Mouse (Mus musculus) liver, embryonic 16.5 days (tissue): ENCODE data around the gene Gm28048. TPM values are rescaled to one million over a fixed set of nuclear protein-coding genes. Genes with fewer than 3 reads are reported as not detected.

Experiments
- ATAC-seq: fragments of 200-750 bp; cut with Nextera tagmentation; 2 replicates; pipeline ENCODE4 v1.8.0; 2017; ENCODE audit warnings: low read depth, mild to moderate bottlenecking, moderate number of reproducible peaks, moderate library complexity
- H3K27ac ChIP-seq: fragments of 300-500 bp; sonication (generic); 2 replicates; pipeline ENCODE4 v1.5.1; 2014; ENCODE audit warnings: mild to moderate bottlenecking, low read length
- H3K27me3 ChIP-seq: fragments of 300-500 bp; sonication (generic); 2 replicates; pipeline ENCODE4 v1.6.1; 2014; ENCODE audit warnings: low read depth, low read length, mixed read lengths; ENCODE audit not compliant: control insufficient read depth, insufficient read depth
- H3K36me3 ChIP-seq: fragments of 300-500 bp; sonication (generic); 2 replicates; pipeline ENCODE4 v1.6.1; 2014; ENCODE audit warnings: mild to moderate bottlenecking; ENCODE audit not compliant: control insufficient read depth, insufficient read depth
- H3K4me1 ChIP-seq: fragments of 300-500 bp; sonication (generic); 2 replicates; pipeline ENCODE4 v1.6.1; 2014; ENCODE audit warnings: low read depth, low read length, mixed read lengths; ENCODE audit not compliant: control insufficient read depth
- H3K4me2 ChIP-seq: fragments of 300-500 bp; sonication (generic); 2 replicates; pipeline ENCODE4 v1.6.1; 2014; ENCODE audit warnings: low read depth, low read length, mixed read lengths
- H3K4me3 ChIP-seq: fragments of 300-500 bp; sonication (generic); 2 replicates; pipeline ENCODE4 v1.5.1; 2014; ENCODE audit warnings: low read depth, mild to moderate bottlenecking, low read length
- H3K9ac ChIP-seq: fragments of 300-500 bp; sonication (generic); 2 replicates; pipeline ENCODE4 v1.6.1; 2014; ENCODE audit warnings: low read depth, low read length
- H3K9me3 ChIP-seq: fragments of 300-500 bp; sonication (generic); replicated peaks from 2 replicates; pipeline ENCODE4 v1.6.1; 2016; ENCODE audit warnings: low read length; ENCODE audit not compliant: control insufficient read depth
- WGBS: fragments of 180-500 bp; shearing (Covaris S2); extraction: QIAGEN DNeasy Blood & Tissue Kit; methylation state at CpG from one replicate; pipeline ENCODE4 v1.1.7; 2014; ENCODE audit not compliant: insufficient replicate concordance; 5-methylcytosine and 5-hydroxymethylcytosine counted together
- polyA plus RNA-seq: library from polyadenylated mRNA; unstranded; fragments of >200 nt; fragmentation: Nextera tagmentation; extraction: Ambion mirVana; gene quantifications from 2 replicates; pipeline ENCODE4 v1.2.1, GENCODE M21; 2015

The Gm28048 gene
- polyA plus RNA-seq, 1 experiment from 2014 or later: 6.4 TPM

- Histone ChIP-seq H3K9me3 (no peaks in the 10 kb centered on the region), H3K4me3 (no peak overlapping the region), H3K36me3 (peaks cover 5% of the 10 kb centered on the region), H3K9ac (no peak overlapping the region), H3K27ac (no peak overlapping the region), H3K4me2 (no peak overlapping the region), H3K27me3 (no peaks in the 10 kb centered on the region), H3K4me1 (no peaks in the 10 kb centered on the region; the same call in 1 of the 2 replicates)
- ATAC-seq: no peak
- 75% methylated on average over 4 of the region's 4 CpGs for WGBS
These were observed 16.4 kb downstream of the Gm28048 start for GRCm38 (mm10) chr11:22965503-22965902.

GRCm38 (mm10) chr11:22964401-22964800 is 17.5 kb downstream of the Gm28048 start:
- no peak overlapping the region for H3K4me3 ChIP-seq
- 73% methylated on average over 4 of the region's 4 CpGs for WGBS
- no peak overlapping the region for H3K9ac ChIP-seq
- no peaks in the 10 kb centered on the region for H3K9me3 ChIP-seq
- peak; percentile 83 for ATAC-seq
- H3K27ac ChIP-seq: no peak overlapping the region
- no peaks in the 10 kb centered on the region for H3K27me3 ChIP-seq
- peaks cover 5% of the 10 kb centered on the region for H3K36me3 ChIP-seq
- no peak overlapping the region for H3K4me2 ChIP-seq
- H3K4me1 ChIP-seq: no peaks in the 10 kb centered on the region

GRCm38 (mm10) chr11:22962101-22962500 is 19.8 kb downstream of the Gm28048 start:
- no peaks in the 10 kb centered on the region for H3K9me3 ChIP-seq
- peaks cover 5% of the 10 kb centered on the region for H3K36me3 ChIP-seq
- no peak overlapping the region for H3K9ac ChIP-seq
- no peak for ATAC-seq
- no peak overlapping the region for H3K4me2 ChIP-seq
- H3K27me3 ChIP-seq: no peaks in the 10 kb centered on the region
- H3K4me1 ChIP-seq: no peaks in the 10 kb centered on the region
- 69% methylated on average over 1 of the region's 1 CpGs for WGBS
- no peak overlapping the region for H3K27ac ChIP-seq
- no peak overlapping the region for H3K4me3 ChIP-seq

GRCm38 (mm10) chr11:22957791-22958374 is 24.0 kb downstream of the Gm28048 start:
- no peaks in the 10 kb centered on the region for H3K9me3 ChIP-seq
- H3K36me3 ChIP-seq: no peaks in the 10 kb centered on the region
- no peaks in the 10 kb centered on the region for H3K27me3 ChIP-seq
- H3K4me3 ChIP-seq: no peak overlapping the region
- 69% methylated on average over 4 of the region's 4 CpGs for WGBS
- no peak for ATAC-seq
- H3K4me2 ChIP-seq: no peak overlapping the region
- H3K27ac ChIP-seq: no peak overlapping the region
- H3K4me1 ChIP-seq: no peaks in the 10 kb centered on the region
- no peak overlapping the region for H3K9ac ChIP-seq

- peak; percentile 35; the same call in 1 of the 2 replicates for ATAC-seq
- Histone ChIP-seq H3K4me1 (no peaks in the 10 kb centered on the region), H3K4me2 (no peak overlapping the region), H3K9ac (no peak overlapping the region), H3K36me3 (no peaks in the 10 kb centered on the region), H3K27me3 (no peaks in the 10 kb centered on the region), H3K4me3 (no peak overlapping the region), H3K27ac (no peak overlapping the region), H3K9me3 (no peaks in the 10 kb centered on the region)
- 46% methylated on average over 4 of the region's 4 CpGs for WGBS
These were observed 25.1 kb downstream of the Gm28048 start for GRCm38 (mm10) chr11:22956830-22957229.

- Histone ChIP-seq H3K27ac (no peak overlapping the region), H3K9me3 (no peaks in the 10 kb centered on the region), H3K4me1 (no peaks in the 10 kb centered on the region), H3K27me3 (no peaks in the 10 kb centered on the region), H3K4me2 (no peak overlapping the region), H3K4me3 (no peak overlapping the region), H3K9ac (no peak overlapping the region), H3K36me3 (no peaks in the 10 kb centered on the region)
- no peak for ATAC-seq
- 81% methylated on average over 6 of the region's 6 CpGs for WGBS
These were observed 25.5 kb downstream of the Gm28048 start for GRCm38 (mm10) chr11:22956346-22956745.

- peaks cover 4% of the 10 kb centered on the region for H3K4me1 ChIP-seq
- no peak overlapping the region for H3K4me2 ChIP-seq
- H3K27ac ChIP-seq: no peak overlapping the region
- no peaks in the 10 kb centered on the region for H3K9me3 ChIP-seq
- no peak overlapping the region for H3K4me3 ChIP-seq
- no peaks in the 10 kb centered on the region for H3K27me3 ChIP-seq
- no peak overlapping the region for H3K9ac ChIP-seq
- 62% methylated on average over 7 of the region's 7 CpGs for WGBS
- ATAC-seq: no peak
- no peaks in the 10 kb centered on the region for H3K36me3 ChIP-seq
These were observed 29.2 kb downstream of the Gm28048 start for GRCm38 (mm10) chr11:22952668-22953067.

GRCm38 (mm10) chr11:22950131-22950530 is 31.8 kb downstream of the Gm28048 start:
- peaks cover 4% of the 10 kb centered on the region for H3K4me1 ChIP-seq
- WGBS: 77% methylated on average over 6 of the region's 6 CpGs
- no peaks in the 10 kb centered on the region for H3K36me3 ChIP-seq
- H3K27ac ChIP-seq: no peak overlapping the region
- H3K9ac ChIP-seq: no peak overlapping the region
- no peaks in the 10 kb centered on the region for H3K9me3 ChIP-seq
- ATAC-seq: no peak
- H3K4me3 ChIP-seq: no peak overlapping the region
- H3K27me3 ChIP-seq: no peaks in the 10 kb centered on the region
- H3K4me2 ChIP-seq: no peak overlapping the region

- no peak overlapping the region for H3K4me3 ChIP-seq
- 59% methylated on average over 1 of the region's 1 CpGs for WGBS
- no peak for ATAC-seq
- no peaks in the 10 kb centered on the region for H3K9me3 ChIP-seq
- H3K9ac ChIP-seq: no peak overlapping the region
- no peaks in the 10 kb centered on the region for H3K27me3 ChIP-seq
- H3K4me1 ChIP-seq: peaks cover 4% of the 10 kb centered on the region
- no peak overlapping the region for H3K4me2 ChIP-seq
- H3K36me3 ChIP-seq: no peaks in the 10 kb centered on the region
- no peak overlapping the region for H3K27ac ChIP-seq
These were observed 32.8 kb downstream of the Gm28048 start for GRCm38 (mm10) chr11:22949101-22949500.
